Mouse (Mus musculus) thymus, adult 2 months (tissue): ENCODE measurements around the gene Csf1.

Source experiments
- CTCF ChIP-seq: fragments of 200-500 bp; IDR thresholded peaks from 2 replicates; pipeline ENCODE4 v1.5.1; 2012; ENCODE audit warnings: mild to moderate bottlenecking, control low read depth, low read length, moderate library complexity, borderline replicate concordance; ENCODE audit not compliant: control insufficient read depth, poor library complexity, insufficient read depth; ENCODE audit errors: extremely low read depth
- POLR2A ChIP-seq: fragments of 200-500 bp; IDR thresholded peaks from 2 replicates; pipeline ENCODE4 v1.6.1; 2012; ENCODE audit warnings: mild to moderate bottlenecking, low read length, control low read depth, moderate library complexity; ENCODE audit not compliant: control insufficient read depth, poor library complexity, insufficient read depth; ENCODE audit errors: extremely low read depth

GRCm38 (mm10) chr3:107714276-107714933, 45.9 kb downstream of the Csf1 start:
- TF ChIP-seq CTCF (no peak), POLR2A (no peak)
